Mouse (Mus musculus) A20 (cell line): Measurements from ENCODE around the gene Cd209g.
"Not testable (repeated sequence)": the region's sequence is repeated elsewhere in the genome, so short reads cannot be mapped to it uniquely, and the experiment has no call there.

Experiments used
- DNase-seq: peaks from one replicate; pipeline ENCODE4 v3.0.0-alpha.2; 2011; ENCODE audit warnings: low read depth, low spot score

Gene Cd209g

DNA sequence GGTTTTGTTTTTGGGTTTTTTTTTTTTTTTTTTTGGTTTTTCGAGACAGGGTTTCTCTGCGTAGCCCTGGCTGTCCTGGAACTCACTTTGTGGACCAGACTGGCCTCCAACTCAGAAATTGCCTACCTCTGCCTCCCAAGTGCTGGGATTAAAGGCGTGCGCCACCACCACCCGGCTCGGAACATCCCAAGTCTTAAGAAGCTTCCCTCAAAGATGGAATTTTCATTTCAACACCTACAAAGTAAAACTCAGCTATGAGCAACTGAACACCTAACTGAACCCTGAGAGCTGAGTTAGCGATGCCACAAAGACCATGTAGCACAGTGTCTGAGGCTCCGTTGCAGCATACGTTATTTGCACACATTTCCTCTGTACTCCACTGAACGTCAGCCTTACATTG is at the start of gene Cd209g:
Cd209g (plus strand) TSS at position 301 of the 400 bp plus-strand sequence.
- DNase-seq: no peak

- not testable (repeated sequence) for DNase-seq
Observed at GRCm38 (mm10) chr8:4087180-4087722, 46.6 kb upstream of the Cd209g start.

DNA sequence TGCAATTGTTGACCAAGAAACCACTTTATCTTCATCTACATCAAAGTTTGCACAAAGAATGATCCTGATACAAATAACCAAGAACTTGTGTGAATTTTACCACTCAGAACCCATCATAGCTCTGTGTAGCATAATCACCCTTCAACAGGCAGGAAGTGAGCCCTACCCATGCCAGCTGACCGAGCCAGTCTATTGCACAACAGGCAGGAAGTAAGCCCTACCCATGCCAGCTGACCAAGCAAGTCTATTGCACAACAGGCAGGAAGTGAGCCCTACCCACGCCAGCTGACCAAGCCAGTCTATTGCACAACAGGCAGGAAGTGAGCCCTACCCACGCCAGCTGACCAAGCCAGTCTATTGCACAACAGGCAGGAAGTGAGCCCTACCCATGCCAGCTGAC is 45.4 kb upstream of the Cd209g start:
- DNase-seq: not testable (repeated sequence)

- DNase-seq: not testable (repeated sequence)
Observed at GRCm38 (mm10) chr8:4105735-4106134, 28.2 kb upstream of the Cd209g start, which contains the start of gene Cd209f. Gene Cd209f, minus strand, starts transcription at chr8:4105835.

- peak; percentile 61 for DNase-seq
Observed at GRCm38 (mm10) chr8:4139660-4140646, 6.1 kb downstream of the Cd209g start.

GRCm38 (mm10) chr8:4141721-4142120 is 7.8 kb downstream of the Cd209g start:
- peak; percentile 42 for DNase-seq

GRCm38 (mm10) chr8:4147272-4147671 is 13.4 kb downstream of the Cd209g start:
- no peak for DNase-seq

GRCm38 (mm10) chr8:4154878-4155277 is 21.0 kb downstream of the Cd209g start:
- DNase-seq: no peak

- DNase-seq: no peak
Observed at GRCm38 (mm10) chr8:4162786-4163185, 28.9 kb downstream of the Cd209g start.

DNA sequence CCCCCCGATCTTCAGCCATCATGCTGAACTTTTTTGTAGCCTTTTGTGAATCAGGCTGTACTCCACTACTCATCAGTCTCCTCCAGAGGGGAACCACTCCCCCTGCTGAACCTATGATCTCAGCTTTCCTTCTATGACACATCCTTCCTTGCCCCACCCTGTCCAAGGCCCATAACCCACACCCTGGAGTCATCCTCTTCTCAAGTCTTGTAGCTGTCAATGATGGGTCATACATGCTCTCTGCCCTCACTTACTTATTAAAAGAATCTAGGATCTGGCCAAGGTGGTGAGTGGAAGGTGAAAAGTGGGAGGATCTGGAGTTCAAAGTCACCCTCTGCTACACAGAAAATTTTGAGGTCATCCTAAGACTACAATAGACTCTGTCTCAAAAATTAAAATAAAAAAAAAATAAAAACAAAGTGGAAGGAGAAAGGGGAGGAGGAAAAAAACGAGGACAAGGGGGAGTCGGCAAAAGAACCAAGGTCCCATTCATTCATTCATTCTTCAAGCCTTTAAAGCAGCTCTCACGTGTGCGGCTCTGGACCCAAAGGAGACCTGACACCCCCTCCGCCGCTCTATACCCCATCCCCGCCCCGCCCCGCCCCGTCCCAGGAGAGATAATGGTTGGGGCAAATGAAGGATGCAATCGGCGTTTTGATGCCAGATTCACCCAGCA is 31.4 kb downstream of the Cd209g start:
- DNase-seq: peak; percentile 33

DNA sequence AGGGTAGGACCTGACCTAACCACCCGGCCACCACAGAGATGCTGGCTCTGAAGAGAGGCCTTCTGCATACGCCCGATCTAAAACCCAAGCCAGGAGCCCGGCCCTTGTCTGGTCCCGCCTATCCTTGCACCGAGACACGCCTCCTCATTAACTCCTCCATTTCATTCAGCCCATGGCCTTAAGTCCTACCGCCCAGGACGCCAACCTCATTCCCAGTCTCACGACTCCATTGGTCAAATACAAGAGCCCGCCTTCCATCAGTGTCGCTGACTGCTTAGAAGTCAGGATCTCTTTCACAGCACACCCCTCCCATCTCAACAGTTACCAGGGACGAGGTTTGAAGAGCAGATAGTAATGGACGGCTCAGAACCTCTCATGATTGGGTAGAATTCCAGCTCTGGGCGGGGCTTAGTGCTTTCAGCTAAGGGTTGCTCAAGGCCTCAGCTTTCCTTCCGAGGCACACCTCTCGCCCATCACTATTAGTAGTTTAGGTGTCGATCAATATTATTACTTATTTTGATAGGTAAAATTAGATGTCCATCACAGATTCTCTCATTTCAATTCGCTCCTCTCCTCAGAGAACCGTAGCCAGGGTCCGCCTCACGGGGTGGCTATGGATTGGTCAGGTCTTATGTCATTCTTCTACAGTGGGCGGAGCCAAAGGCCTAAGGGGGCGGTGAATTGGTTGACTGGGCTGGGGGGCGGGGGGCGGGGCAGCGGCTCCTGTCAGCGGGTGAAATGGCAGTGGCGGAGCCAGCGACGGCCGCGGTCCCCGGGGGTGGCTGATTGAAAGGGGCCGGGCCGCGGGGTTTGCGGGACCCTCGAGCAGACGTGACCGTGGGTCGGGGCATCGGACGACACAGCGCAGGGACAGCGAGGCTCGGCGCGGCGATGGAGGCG is 32.2 kb downstream of the Cd209g start, which contains the start of gene Evi5l:
Evi5l (plus strand) TSS at position 716 of the 900 bp plus-strand sequence.
- DNase-seq: peak; percentile 99

DNA sequence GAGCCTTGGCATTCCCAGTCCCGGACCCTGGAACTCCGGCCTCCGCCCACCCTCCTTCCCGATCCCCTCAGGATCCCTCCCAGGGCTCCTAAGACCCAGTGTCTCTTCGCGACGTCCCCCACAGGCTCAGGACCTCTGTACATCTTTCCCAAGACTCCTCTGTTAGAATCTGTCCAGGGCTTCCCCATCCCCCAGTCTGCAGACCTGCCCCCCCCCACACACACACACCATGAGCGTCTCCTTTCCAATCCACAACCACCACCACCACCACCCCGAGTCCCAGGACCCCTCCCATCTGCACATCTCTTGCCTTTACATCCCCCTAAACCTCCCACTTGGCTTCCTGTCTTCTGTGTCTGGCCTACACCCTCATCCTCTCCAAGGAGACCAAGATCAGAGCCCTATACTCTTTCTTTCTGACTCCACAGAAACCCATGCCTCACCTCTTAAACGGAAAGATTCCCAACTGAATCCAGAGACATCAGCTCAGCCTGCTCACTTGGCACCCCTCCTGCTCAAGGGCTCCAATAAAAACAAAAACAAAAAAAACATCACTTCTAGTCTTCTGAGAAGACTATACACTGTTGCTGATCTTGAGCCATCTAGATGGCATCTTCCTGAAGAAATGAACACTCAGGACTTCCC is 33.1 kb downstream of the Cd209g start:
- no peak for DNase-seq

DNA sequence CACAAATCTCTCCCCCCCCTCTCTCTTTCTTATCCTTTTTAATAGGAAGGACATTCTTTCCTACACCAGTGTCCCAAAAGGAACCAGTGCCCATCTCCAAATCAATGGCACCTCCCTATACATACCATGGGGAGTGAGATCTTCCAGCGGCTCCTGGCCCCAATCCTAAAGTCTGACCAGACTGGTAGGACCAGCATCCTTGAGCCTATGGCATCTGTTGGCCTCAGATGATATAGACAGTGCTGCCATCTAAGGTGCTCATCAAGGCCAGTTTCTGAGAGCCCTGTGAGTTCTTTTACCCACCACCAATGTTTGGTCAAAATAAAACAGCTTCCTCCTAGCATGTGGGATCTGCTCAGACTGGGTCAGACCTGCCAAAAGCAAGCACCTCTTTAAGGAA is 34.0 kb downstream of the Cd209g start:
- no peak for DNase-seq

DNA sequence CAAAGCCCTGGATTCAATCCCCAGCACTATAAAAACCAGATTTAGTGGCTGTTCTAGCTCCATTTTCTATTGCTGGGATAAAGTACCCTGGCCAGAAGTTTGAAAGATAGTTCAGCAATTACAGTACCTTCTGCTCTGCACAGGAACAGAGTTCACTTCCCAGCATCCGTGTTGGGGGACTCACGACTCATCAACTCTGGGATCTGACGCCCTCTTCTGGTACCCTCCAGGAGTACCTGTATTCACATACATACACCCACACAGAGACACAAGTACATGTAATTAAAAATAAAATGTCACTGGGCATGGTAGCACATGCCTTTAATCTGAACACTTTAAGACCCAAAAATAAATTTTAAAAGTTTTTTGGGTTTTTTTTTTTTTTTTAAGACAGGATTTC is 38.6 kb downstream of the Cd209g start:
- no peak for DNase-seq

DNA sequence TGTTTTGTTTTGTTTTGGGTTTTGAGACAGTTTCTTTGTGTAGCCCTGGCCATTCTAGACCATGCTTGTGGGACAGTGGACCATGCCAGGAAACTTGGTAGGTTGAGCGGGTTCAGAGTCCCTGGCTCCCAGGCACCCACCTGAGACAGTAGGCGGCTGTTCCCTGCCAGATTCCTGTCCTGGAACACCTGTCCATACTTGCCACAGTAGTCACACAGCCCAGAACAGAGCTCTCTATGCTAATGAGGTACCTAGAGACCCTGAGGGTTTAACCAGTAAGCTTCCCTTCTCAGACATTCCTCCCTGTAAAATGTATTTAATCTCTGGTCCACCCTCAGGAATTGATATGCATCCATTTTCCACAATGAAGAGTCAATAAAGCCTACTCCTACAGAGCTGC is 40.1 kb downstream of the Cd209g start:
- no peak for DNase-seq

- DNase-seq: no peak
Observed at GRCm38 (mm10) chr8:4183409-4183808, 49.5 kb downstream of the Cd209g start.

- DNase-seq: no peak
Observed at GRCm38 (mm10) chr8:4186151-4186550, 52.3 kb downstream of the Cd209g start.
